Mouse (Mus musculus): ENCODE data around the gene Kiss1r. TPM values are rescaled to one million over a fixed set of nuclear protein-coding genes. Genes with fewer than 3 reads are reported as not detected.

Gene Kiss1r
- polyA plus RNA-seq, 1 experiment from 2014 or later, result 1.5 TPM

DNA sequence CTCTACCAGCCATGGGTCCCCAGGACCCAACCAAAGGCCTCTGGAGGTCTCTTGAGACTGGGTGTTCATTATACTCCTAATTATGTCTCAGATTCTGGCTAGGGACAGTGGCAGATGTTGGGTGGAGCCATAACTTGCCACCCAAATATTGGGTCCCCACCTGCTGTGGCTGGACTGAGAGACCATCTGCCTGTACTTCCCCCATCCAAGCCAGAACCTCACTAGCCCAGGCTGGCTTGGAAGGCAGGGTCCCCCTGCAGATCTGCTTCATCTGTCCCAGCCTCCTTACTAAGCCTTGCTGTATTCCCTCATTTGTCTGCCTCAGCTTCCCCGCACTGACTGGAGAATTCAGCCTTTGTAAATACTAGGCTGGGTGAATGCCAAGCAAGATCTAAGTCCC, 51.4 kb downstream of the Kiss1r start:
- H3K9ac ChIP-seq (replicated peaks), result no peak overlapping the region
- ATAC-seq (ENCODE audit: low FRiP score, low read depth), result no peak
- no peaks in the 10 kb centered on the region for H3K9me3 ChIP-seq
- H3K27ac ChIP-seq (replicated peaks), result 0 out of 2 replicates have a peak overlapping the region, but pooled peaks have one; percentile 6
- peaks cover 52% of the 10 kb centered on the region for H3K27me3 ChIP-seq
- peaks cover 9% of the 10 kb centered on the region for H3K4me1 ChIP-seq
- peaks cover 51% of the 10 kb centered on the region for H3K36me3 ChIP-seq
- WGBS, result 96% methylated on average over 1 of the region's 1 CpGs
- no peak overlapping the region for H3K4me2 ChIP-seq (replicated peaks)
- H3K4me3 ChIP-seq, result no peak overlapping the region

DNA sequence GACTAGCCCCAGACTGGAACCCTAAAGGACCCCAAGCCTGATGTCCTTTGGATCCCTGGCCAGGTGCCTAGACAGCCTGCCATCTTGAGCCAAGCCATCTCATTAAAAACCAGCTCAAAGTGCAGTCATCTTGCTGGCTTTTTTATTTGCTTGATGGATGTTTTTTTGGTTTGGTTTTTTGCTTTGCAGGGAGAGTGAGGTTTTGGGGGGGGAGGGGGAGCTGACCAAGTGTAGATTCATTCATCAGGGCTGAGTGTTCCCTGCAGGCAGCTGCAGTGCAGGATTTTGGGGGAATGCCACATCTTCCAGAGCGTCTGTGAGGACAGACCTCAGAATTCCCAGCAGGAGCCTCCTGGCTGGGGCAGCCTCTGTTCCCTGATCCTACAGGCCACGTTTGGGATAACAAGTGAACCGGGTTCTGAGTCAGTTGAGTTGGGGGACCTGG, 52.4 kb downstream of the Kiss1r start:
- no peak for ATAC-seq (ENCODE audit: low FRiP score, low read depth)
- WGBS, result 17% methylated on average over 3 of the region's 3 CpGs
- peaks cover 50% of the 10 kb centered on the region for H3K36me3 ChIP-seq
- no peak overlapping the region for H3K4me2 ChIP-seq (replicated peaks)
- H3K4me3 ChIP-seq, result no peak overlapping the region
- H3K9ac ChIP-seq (replicated peaks), result no peak overlapping the region
- H3K9me3 ChIP-seq, result no peaks in the 10 kb centered on the region
- H3K4me1 ChIP-seq, result peaks cover 9% of the 10 kb centered on the region
- no peak overlapping the region for H3K27ac ChIP-seq (replicated peaks)
- H3K27me3 ChIP-seq, result peaks cover 59% of the 10 kb centered on the region

DNA sequence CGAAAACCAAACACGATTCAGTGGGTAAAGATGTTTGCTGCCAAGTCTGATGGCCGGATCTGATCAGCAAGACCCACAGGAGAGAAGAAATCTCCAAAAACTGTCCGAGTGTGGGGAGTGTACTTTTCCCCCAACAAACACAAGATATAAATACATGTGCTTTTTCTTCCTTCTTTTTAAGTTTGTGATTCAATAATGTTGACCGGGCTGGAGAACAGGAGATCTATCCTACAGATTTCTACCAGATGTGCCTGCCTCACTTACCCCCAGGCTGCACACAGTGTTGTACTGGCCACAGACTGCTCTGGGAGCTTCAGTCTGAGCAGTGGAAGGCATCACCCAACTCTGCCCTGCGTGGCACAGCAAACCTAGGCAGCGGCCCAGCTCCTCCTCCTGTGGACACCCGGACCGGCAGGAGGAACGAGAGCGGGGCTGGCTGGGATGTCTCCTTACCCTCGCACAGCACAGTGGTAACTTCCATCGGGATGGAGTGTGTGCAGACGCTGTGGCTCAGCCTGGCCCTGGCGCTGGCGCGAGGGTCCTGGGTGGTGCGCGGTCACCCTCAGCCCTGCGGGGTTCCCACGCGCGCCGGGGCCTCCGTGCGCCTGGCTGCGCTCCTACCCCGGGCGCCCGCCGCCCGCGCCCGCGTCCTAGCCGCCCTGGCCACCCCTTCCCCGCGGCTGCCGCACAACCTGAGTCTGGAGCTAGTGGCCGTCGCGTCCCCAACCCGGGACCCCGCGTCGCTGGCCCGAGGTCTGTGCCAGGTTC, 53.8 kb downstream of the Kiss1r start, which contains the start of gene Grin3b:
Gene Grin3b, plus strand, starts transcription at position 301 of the 768 bp plus-strand sequence.
- Histone ChIP-seq H3K9me3 (no peaks in the 10 kb centered on the region), H3K27ac (replicated peaks) (no peak within 1 kb of the TSS), H3K4me2 (replicated peaks) (peak within 1 kb of the TSS; percentile 47), H3K4me1 (peaks cover 9% of the 10 kb centered on the region), H3K4me3 (peak within 1 kb of the TSS; percentile 32), H3K36me3 (peaks cover 46% of the 10 kb centered on the region), H3K9ac (replicated peaks) (0 out of 2 replicates have a peak within 1 kb of the TSS, but pooled peaks have one; percentile 11), H3K27me3 (peaks cover 59% of the 10 kb centered on the region)
- no peak for ATAC-seq (ENCODE audit: low FRiP score, low read depth)
- WGBS, result 7% methylated on average over 45 of the region's 47 CpGs

- 0 out of 2 replicates have a peak overlapping the region, but pooled peaks have one; percentile 11 for H3K9ac ChIP-seq (replicated peaks)
- H3K36me3 ChIP-seq, result peaks cover 46% of the 10 kb centered on the region
- peaks cover 59% of the 10 kb centered on the region for H3K27me3 ChIP-seq
- no peaks in the 10 kb centered on the region for H3K9me3 ChIP-seq
- ATAC-seq (ENCODE audit: low FRiP score, low read depth), result no peak
- no peak overlapping the region for H3K27ac ChIP-seq (replicated peaks)
- H3K4me3 ChIP-seq, result peak overlapping the region; percentile 32
- 4% methylated on average over 21 of the region's 21 CpGs for WGBS
- H3K4me2 ChIP-seq (replicated peaks), result peak overlapping the region; percentile 47
- H3K4me1 ChIP-seq, result peaks cover 9% of the 10 kb centered on the region
These were observed 54.4 kb downstream of the Kiss1r start for GRCm38 (mm10) chr10:79971183-79971497.

Other genes starting within 250 kb of the Kiss1r start
- gene Tpgs1, start 247.6 kb upstream of the Kiss1r start, polyA plus RNA-seq (2016; fragmentation: Nextera tagmentation; extraction: Ambion mirVana), result 62.4 and 72.3 TPM in 2 replicates
- 139 and 156 TPM in 2 replicates for gene Cdc34, start 234.8 kb upstream of the Kiss1r start, polyA plus RNA-seq (2016; fragmentation: Nextera tagmentation; extraction: Ambion mirVana)
- gene Gzmm, start 228.0 kb upstream of the Kiss1r start, polyA plus RNA-seq (2016; fragmentation: Nextera tagmentation; extraction: Ambion mirVana), result 1.4 TPM in 2 replicates
- gene Bsg, start 212.5 kb upstream of the Kiss1r start, polyA plus RNA-seq (2016; fragmentation: Nextera tagmentation; extraction: Ambion mirVana), result 540 and 588 TPM in 2 replicates
- 0.18 and 0.25 TPM in 2 replicates for gene Hcn2, start 200.3 kb upstream of the Kiss1r start, polyA plus RNA-seq (2016; fragmentation: Nextera tagmentation; extraction: Ambion mirVana)
- 45.3 and 46.3 TPM in 2 replicates for gene Polrmt, start 170.4 kb upstream of the Kiss1r start, polyA plus RNA-seq (2016; fragmentation: Nextera tagmentation; extraction: Ambion mirVana)
- 0.48 and 0.55 TPM in 2 replicates for gene Fgf22, start 161.9 kb upstream of the Kiss1r start, polyA plus RNA-seq (2016; fragmentation: Nextera tagmentation; extraction: Ambion mirVana)
- gene Rnf126, start 150.0 kb upstream of the Kiss1r start, polyA plus RNA-seq (2016; fragmentation: Nextera tagmentation; extraction: Ambion mirVana), result 98.8 and 104 TPM in 2 replicates
- 1.0 and 1.6 TPM in 2 replicates for gene Fstl3, start 139.7 kb upstream of the Kiss1r start, polyA plus RNA-seq (2016; fragmentation: Nextera tagmentation; extraction: Ambion mirVana)
- gene Prss57, start 126.0 kb upstream of the Kiss1r start, polyA plus RNA-seq (2016; fragmentation: Nextera tagmentation; extraction: Ambion mirVana), result 0.27 TPM in 1 of 2 replicates, not detected in the other
- gene Palm, start 123.4 kb upstream of the Kiss1r start, polyA plus RNA-seq (2016; fragmentation: Nextera tagmentation; extraction: Ambion mirVana), result 198 and 204 TPM in 2 replicates
- gene Misp, start 96.0 kb upstream of the Kiss1r start, polyA plus RNA-seq (2016; fragmentation: Nextera tagmentation; extraction: Ambion mirVana), result 0.94 and 1.0 TPM in 2 replicates
- 202 TPM in 2 replicates for gene Ptbp1, start 62.5 kb upstream of the Kiss1r start, polyA plus RNA-seq (2016; fragmentation: Nextera tagmentation; extraction: Ambion mirVana)
- gene Prtn3, start 42.5 kb upstream of the Kiss1r start, polyA plus RNA-seq (2016; fragmentation: Nextera tagmentation; extraction: Ambion mirVana), result 14.3 and 16.7 TPM in 2 replicates
- gene Plppr3, start 42.3 kb upstream of the Kiss1r start, polyA plus RNA-seq (2016; fragmentation: Nextera tagmentation; extraction: Ambion mirVana), result 296 and 302 TPM in 2 replicates
- gene Elane, start 30.7 kb upstream of the Kiss1r start, polyA plus RNA-seq (2016; fragmentation: Nextera tagmentation; extraction: Ambion mirVana), result not detected in 2 replicates
- not detected in 2 replicates for gene Cfd, start 26.1 kb upstream of the Kiss1r start, polyA plus RNA-seq (2016; fragmentation: Nextera tagmentation; extraction: Ambion mirVana)
- 65.4 and 68.4 TPM in 2 replicates for gene Med16, start 8.0 kb upstream of the Kiss1r start, polyA plus RNA-seq (2016; fragmentation: Nextera tagmentation; extraction: Ambion mirVana)
- gene Gm26602, start 6.1 kb upstream of the Kiss1r start, polyA plus RNA-seq (2016; fragmentation: Nextera tagmentation; extraction: Ambion mirVana), result 27.9 and 34.2 TPM in 2 replicates
- gene R3hdm4, start 4.2 kb downstream of the Kiss1r start, polyA plus RNA-seq (2016; fragmentation: Nextera tagmentation; extraction: Ambion mirVana), result 157 and 167 TPM in 2 replicates
- gene Arid3a, start 10.1 kb downstream of the Kiss1r start, polyA plus RNA-seq (2016; fragmentation: Nextera tagmentation; extraction: Ambion mirVana), result 4.0 and 5.6 TPM in 2 replicates
- gene Wdr18, start 43.2 kb downstream of the Kiss1r start, polyA plus RNA-seq (2016; fragmentation: Nextera tagmentation; extraction: Ambion mirVana), result 90.4 and 97.0 TPM in 2 replicates
- 0.39 and 0.54 TPM in 2 replicates for gene Grin3b, start 53.7 kb downstream of the Kiss1r start, polyA plus RNA-seq (2016; fragmentation: Nextera tagmentation; extraction: Ambion mirVana)
- 19.3 and 20.9 TPM in 2 replicates for gene Tmem259, start 67.4 kb downstream of the Kiss1r start, polyA plus RNA-seq (2016; fragmentation: Nextera tagmentation; extraction: Ambion mirVana)
- 109 and 168 TPM in 2 replicates for gene Cnn2, start 71.6 kb downstream of the Kiss1r start, polyA plus RNA-seq (2016; fragmentation: Nextera tagmentation; extraction: Ambion mirVana)
- 7.6 and 8.5 TPM in 2 replicates for gene Abca7, start 79.5 kb downstream of the Kiss1r start, polyA plus RNA-seq (2016; fragmentation: Nextera tagmentation; extraction: Ambion mirVana)
- gene Arhgap45, start 99.7 kb downstream of the Kiss1r start, polyA plus RNA-seq (2016; fragmentation: Nextera tagmentation; extraction: Ambion mirVana), result 4.5 and 5.6 TPM in 2 replicates
- gene Polr2e, start 122.8 kb downstream of the Kiss1r start, polyA plus RNA-seq (2016; fragmentation: Nextera tagmentation; extraction: Ambion mirVana), result 172 and 173 TPM in 2 replicates
- gene Gpx4, start 130.2 kb downstream of the Kiss1r start, polyA plus RNA-seq (2016; fragmentation: Nextera tagmentation; extraction: Ambion mirVana), result 483 and 524 TPM in 2 replicates
- 14.7 and 15.7 TPM in 2 replicates for gene Sbno2, start 188.6 kb downstream of the Kiss1r start, polyA plus RNA-seq (2016; fragmentation: Nextera tagmentation; extraction: Ambion mirVana)
- 16.7 and 20.3 TPM in 2 replicates for gene Stk11, start 198.8 kb downstream of the Kiss1r start, polyA plus RNA-seq (2016; fragmentation: Nextera tagmentation; extraction: Ambion mirVana)
- 379 and 384 TPM in 2 replicates for gene Atp5d, start 221.7 kb downstream of the Kiss1r start, polyA plus RNA-seq (2016; fragmentation: Nextera tagmentation; extraction: Ambion mirVana)
- gene Cbarp, start 223.9 kb downstream of the Kiss1r start, polyA plus RNA-seq (2016; fragmentation: Nextera tagmentation; extraction: Ambion mirVana), result 19.3 and 20.0 TPM in 2 replicates
- 41.7 and 46.4 TPM in 2 replicates for gene Midn, start 231.3 kb downstream of the Kiss1r start, polyA plus RNA-seq (2016; fragmentation: Nextera tagmentation; extraction: Ambion mirVana)
- gene Cirbp, start 249.0 kb downstream of the Kiss1r start, polyA plus RNA-seq (2016; fragmentation: Nextera tagmentation; extraction: Ambion mirVana), result 227 and 233 TPM in 2 replicates

Measured in midbrain, embryonic 12.5 days (tissue).